Mouse (Mus musculus) adrenal gland, postnatal 10 days (tissue): ENCODE data around the gene Mgme1. TPM values are rescaled to one million over a fixed set of nuclear protein-coding genes. Genes with fewer than 3 reads are reported as not detected.

Experiments
- DNase-seq: peaks from one replicate; pipeline ENCODE4 v3.0.0; 2021; ENCODE audit warnings: mixed read lengths
- long read RNA-seq, 2 experiments: library from polyadenylated mRNA; stranded (forward); transcript quantifications; one replicate each; pipeline ENCODE4 v2.0.0; 2021
- total RNA-seq, 2 experiments: library from RNA; stranded (reverse); gene quantifications; 2 replicates each; pipeline ENCODE4 v1.2.3; 2021

Mgme1 gene
- 10 to 100 TPM; 14.7 to 17.7 TPM for total RNA-seq
- long read RNA-seq, experiment 1, transcript Mgme1-203 (5 exons, 2,308 nt) = major isoform, 16 of 42 reads
- long read RNA-seq, experiment 1, transcript Mgme1-201 (5 exons, 2,840 nt) = minor isoform, 7 of 42 reads
- long read RNA-seq, experiment 1, partial matches to known transcripts = 4 of 42 reads
- long read RNA-seq, experiment 1, other reads (novel, unspliced or antisense) = 13 of 42 reads
- long read RNA-seq, experiment 2, transcript Mgme1-203 (5 exons, 2,308 nt) = minor isoform, 6 of 33 reads
- long read RNA-seq, experiment 2, transcript Mgme1-201 (5 exons, 2,840 nt) = major isoform, 11 of 33 reads
- long read RNA-seq, experiment 2, partial matches to known transcripts = 7 of 33 reads
- long read RNA-seq, experiment 2, other reads (novel, unspliced or antisense) = 6 of 33 reads

- DNase-seq = peak; percentile 94
Measured at GRCm38 (mm10) chr2:144270507-144271420, at the start of gene Mgme1, which contains the start of gene Snx5. Gene Mgme1 (plus strand): TSS chr2:144270663. Gene Snx5 (minus strand): TSS chr2:144270906.

DNA sequence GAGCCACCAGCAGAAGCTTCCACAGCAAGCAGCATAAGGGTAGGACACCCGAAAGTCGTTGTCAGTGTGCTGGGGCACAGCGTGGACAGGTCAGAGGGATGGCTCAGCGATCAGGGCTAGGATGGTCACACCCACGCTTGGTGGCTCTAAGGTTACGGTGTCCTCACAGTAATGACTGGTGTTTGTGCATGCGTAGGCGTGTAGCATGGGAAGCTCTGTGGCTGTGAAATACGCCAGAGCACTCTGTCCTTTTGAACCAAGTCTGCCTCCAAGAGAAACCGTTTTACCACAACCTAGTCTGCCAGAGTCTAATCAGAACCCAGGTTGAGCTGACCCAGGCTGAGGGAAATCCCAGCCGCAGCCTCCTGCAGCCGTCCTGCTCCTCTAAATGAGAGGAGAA, 46.1 kb upstream of the Mgme1 start:
- DNase-seq = no peak

GRCm38 (mm10) chr2:144226906-144227586, 43.4 kb upstream of the Mgme1 start:
- no peak for DNase-seq

DNA sequence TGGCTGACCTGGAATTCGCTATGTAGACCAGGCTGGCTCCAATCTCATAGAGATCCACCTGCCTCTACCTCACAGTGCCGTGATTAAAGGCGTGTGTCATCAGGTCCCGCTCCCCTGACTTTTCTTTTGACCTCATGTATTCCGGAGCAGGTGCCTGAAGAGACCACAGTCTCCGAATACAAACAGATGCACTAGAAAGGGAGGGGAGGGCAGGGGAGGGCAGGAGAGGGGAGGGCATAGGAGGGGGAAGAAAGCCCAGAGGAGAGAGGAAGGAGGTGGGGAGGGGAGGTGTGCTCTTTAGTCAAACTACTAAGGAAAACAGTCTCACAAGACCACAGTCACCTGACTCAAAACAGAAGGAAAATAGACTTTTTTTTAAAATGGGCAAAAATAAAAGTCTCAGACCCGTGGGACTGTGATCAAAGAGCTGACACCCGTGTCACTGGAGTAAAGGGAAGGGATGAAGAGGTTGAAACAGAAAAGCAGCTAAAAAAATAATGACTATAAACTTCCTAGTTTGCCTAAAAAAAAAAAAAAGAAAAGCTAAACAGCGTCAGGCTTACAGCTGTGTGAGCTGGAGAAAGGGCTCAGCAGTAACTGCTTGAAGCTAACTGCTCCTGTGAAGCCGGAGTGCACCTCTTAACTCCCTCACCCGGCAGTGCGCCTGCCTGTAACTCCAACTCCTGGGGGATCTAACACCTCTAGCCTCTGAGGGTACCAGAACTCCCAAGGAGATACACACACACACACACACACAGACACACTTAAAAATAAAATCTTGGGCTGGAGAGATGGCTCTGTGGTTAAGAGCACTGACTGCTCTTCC, 41.7 kb upstream of the Mgme1 start:
- no peak for DNase-seq

DNA sequence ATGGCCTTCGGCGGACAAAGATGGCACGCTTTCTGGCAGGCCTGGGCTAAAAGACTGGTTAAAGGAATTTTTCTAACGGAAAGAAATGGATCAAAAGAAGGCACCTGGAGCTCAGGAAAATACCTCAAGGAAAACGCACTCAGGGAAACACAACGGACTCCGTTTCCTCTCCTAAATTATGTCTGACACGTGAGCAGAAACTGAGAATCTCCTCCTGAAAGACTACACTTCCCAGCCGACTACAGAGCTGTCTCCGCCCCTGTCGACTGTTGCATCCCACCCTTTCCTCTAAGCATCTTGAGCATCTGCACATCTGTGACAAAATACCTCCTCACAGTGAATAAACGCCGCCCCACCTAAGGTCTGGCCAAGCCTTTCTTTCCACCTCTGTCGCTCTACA, 40.8 kb upstream of the Mgme1 start:
- no peak for DNase-seq

- DNase-seq = peak; percentile 40
Measured at GRCm38 (mm10) chr2:144230498-144230897, 40.0 kb upstream of the Mgme1 start.

DNA sequence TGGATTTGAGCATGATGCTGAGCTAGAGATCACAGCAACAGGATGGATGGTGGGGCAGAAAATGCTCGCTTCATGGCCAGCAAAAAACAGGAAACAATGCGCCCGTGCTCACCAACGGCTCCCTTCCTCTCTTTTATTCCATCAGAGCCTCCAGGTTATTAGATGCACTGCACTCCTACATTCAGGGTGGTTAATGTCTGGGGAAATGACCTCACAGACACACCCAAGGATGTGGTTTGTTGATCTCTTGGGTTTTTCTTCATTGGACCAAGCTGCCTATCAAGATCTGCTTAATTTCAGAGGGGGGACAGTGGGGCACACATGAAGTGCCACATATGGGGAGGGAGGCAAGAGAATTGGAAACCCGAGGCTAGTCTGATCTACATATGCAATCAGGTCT, 39.3 kb upstream of the Mgme1 start:
- DNase-seq = no peak

GRCm38 (mm10) chr2:144233534-144233933, 36.9 kb upstream of the Mgme1 start:
- no peak for DNase-seq

- DNase-seq = no peak
Measured at GRCm38 (mm10) chr2:144235776-144236175, 34.7 kb upstream of the Mgme1 start.

DNA sequence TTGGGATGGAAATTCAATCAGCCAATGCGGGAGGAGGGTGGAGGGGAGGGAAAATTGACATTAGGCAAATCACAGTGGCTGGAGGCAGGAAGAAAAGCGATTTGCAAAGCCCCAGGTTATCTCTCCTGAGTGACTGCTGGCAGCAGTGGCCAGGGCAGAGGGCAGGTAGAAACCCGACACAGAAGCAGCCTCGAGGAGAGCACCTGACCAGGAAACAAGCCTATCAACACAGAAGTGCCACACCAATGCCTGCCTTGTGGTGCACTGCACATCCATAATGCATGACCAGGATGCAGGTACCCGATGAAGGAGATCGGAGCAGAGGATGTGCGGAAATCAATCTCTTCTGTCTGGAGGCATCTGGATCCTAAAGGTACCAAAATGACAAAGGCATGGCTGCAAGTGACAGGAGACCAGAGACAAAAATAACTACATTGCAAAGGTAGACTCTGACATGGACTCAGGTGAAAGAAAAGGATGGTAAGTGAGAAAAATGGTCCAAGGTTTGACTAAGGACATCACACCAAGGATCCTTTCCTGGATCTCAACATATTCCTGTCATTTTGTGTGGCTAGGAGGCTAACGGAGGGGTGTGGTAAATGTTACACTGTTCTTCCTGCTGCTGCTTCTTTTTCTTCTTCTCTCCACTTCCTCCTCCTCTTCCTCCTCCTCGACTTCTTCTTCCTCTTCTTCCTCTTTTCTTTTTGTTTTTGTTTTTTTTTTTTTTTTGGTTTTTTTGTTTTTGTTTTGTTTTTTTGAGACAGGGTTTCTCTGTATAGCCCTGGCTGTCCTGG, 33.5 kb upstream of the Mgme1 start:
- no peak for DNase-seq

- DNase-seq = peak; percentile 48
Measured at GRCm38 (mm10) chr2:144238341-144238740, 32.1 kb upstream of the Mgme1 start.

- DNase-seq = no peak
Measured at GRCm38 (mm10) chr2:144239318-144239717, 31.1 kb upstream of the Mgme1 start.

DNA sequence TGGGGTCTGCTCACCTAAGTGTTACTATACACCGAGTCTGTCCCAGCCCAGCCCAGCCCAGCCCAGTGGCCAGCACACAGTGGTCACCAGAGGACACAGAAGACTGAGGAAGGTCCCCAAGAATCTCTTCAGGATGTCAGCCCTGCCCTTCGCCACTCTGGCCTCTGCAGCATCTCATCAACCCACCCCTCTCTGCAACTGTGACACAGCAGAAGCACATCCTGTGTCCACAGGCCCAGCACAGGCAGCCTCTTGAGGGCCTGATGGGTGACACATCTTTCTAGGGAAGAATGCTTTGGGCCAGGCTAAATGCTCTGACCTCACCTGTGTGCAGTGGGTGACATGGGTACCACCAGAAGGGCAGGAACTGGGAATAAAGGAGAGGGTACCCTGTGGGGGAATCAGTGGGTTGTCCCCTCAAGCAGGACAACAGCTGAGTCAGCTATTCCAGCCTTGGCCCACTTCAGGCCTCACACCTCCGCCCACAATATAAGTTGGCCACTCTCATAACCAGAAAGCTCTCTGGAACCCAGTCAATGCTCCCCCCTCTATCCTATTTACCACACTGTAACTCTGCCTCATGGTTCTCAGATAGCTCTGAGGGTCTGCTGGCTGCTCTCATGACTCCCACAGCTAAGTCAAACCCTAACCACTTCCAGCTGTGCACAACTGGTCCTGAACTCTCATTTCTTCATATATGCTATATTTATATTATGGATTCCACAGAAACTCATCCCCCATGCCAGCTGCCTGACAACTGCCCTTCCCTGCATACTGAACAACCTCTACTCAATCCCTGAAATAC, 30.2 kb upstream of the Mgme1 start:
- no peak for DNase-seq

DNA sequence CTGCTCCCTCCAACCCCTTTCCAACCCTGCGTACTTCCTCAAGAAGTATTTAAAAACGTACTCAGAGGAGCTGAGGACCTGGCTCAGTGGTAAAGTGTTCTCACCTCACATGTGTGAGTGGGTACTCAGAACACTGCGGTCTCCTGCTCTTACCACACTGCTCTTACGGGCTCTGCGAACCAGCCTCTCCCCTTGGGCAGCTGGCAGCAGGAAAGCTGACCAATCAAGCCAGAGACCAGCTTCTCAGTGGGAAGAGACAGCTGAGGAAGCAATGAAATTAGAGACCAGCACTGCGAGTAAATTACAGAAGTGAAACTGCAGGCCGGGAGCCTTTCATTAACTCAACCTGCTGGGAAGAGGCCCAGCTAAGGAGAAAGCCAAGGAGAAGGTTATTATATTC, 25.0 kb upstream of the Mgme1 start:
- no peak for DNase-seq

GRCm38 (mm10) chr2:144246270-144246669, 24.2 kb upstream of the Mgme1 start:
- DNase-seq = no peak

DNA sequence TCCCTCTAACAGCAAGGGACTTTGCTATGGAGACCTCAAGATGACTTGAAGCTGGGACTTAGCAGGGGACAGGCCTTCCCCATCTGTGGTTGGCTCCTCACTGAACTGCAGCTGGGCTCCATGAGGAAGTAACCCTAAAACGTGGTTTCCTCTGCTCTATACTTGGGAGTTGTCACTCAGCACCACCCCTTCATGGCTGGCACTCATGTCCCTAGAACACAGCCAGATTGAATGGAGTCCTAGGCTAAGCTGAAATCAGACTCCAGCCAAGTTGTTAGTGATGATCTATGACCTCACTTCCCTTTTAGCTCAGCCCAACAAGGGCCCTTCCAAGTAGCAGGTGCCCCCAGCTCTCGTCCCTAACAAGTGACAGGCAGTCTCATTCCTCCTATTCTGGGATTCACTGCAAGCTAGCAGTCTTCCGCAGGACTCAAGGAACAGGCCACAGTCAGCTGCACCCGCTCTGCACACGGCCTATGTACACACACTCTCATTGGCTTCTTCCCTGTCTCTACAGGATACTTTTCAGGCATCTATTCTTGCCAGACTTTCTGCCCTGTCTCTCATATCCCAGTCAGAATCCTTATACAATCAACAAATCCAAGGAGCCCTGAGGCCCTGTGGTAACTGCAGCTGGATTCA, 23.0 kb upstream of the Mgme1 start:
- no peak for DNase-seq

DNA sequence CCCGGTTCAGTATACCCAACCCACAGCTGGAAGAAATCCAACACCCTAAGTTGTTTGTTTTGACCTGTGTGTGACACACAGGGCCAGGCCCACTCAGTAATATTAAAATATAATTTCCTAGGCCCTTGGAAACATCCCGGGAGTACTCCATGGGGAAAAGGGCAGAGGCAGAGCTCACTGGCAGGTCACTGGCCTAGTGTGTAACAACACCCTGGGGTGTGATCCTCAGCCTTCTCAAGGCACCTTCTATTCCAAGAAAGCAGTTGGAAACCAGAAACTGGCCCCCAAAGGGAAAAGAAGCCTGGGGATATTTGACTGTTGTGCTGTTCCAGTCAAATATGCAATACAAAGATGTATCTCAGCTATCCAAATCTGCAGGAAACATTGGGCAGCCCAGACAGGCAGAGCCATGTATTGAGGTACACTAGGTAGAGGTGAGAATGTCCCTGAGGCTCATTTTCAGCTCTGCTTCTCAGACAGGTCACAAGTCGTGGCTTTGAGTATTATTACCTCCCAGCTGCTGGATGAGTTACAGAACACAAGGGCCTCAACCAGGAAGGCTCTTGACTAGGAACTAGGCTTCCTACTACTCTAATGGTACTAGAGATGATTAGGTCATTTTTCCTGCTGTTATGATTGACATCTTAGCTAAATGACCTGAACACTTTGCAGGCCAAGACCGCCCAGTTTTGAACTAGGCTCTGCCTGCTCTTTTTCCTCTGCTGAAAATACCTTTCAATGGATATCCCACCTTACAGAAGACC, 21.7 kb upstream of the Mgme1 start:
- peak; percentile 50 for DNase-seq

DNA sequence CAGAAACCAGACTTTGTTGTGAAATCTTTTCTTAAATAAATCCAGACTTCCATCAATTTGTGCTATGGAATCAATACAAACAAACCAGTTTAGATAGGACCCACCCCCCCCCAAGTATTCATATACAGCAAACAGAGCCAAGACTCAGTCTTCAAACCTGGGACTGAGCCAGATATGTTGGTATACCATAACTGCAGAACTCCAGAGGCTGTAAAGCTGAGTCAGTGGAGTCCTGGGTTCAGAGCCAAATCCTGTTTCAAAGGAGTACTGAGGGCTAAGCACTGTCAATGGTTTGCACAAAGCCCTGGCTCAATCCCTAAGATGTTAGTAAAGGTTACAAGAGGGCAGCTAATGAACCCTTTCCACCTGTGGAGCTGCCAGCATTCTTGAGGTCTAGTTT, 20.4 kb upstream of the Mgme1 start:
- DNase-seq = no peak

GRCm38 (mm10) chr2:144262837-144263236, 7.6 kb upstream of the Mgme1 start:
- no peak for DNase-seq
